Mouse (Mus musculus) liver, embryonic 14.5 days (tissue): ENCODE data around the gene Ppif.

Experiments
- CTCF ChIP-seq: IDR thresholded peaks from 2 replicates; pipeline ENCODE4 v1.5.1; 2016; ENCODE audit warnings: antibody characterized with exemption, low read depth, control low read depth
- EP300 ChIP-seq: IDR thresholded peaks from 2 replicates; pipeline ENCODE4 v1.6.1; 2016; ENCODE audit warnings: antibody characterized with exemption, low read depth

- no peak for TF ChIP-seq CTCF
- TF ChIP-seq EP300, result no peak
These were observed 32.6 kb upstream of the Ppif start for GRCm38 (mm10) chr14:25661185-25661920.
